Mouse (Mus musculus) common myeloid progenitor, adult 5-6 weeks (primary cell): ENCODE data around the gene Srsy. TPM values are rescaled to one million over a fixed set of nuclear protein-coding genes. Genes with fewer than 3 reads are reported as not detected.
"Not testable (repeated sequence)": the region's sequence is repeated elsewhere in the genome, so short reads cannot be mapped to it uniquely, and the experiment has no call there.

Experiments used
- ATAC-seq: replicated peaks from 2 replicates; pipeline ENCODE4 v1.8.0; 2016; ENCODE audit warnings: low read depth, mild to moderate bottlenecking, moderate TSS enrichment, inconsistent platforms; ENCODE audit not compliant: poor library complexity, severe bottlenecking
- total RNA-seq: library from RNA; stranded (forward); fragments of 200-1000, 187-1606 nt; gene quantifications from 2 replicates; pipeline ENCODE4 v1.2.3, GENCODE M21; 2017

Gene Srsy
- not detected in 2 replicates for total RNA-seq

GRCm38 (mm10) chrY:17937230-17937629 is at the start of gene Srsy:
Gene Srsy, minus strand, starts transcription at chrY:17937330.
- ATAC-seq: not testable (repeated sequence)

Other genes with a start within 250 kb of the Srsy start
- not detected in 2 replicates for gene Gm21904, start 91.1 kb downstream of the Srsy start, total RNA-seq
- not detected in 2 replicates for gene Gm20772, start 62.6 kb downstream of the Srsy start, total RNA-seq
- gene Gm20831, start 62.6 kb downstream of the Srsy start, total RNA-seq: not detected in 2 replicates
- gene Gm21764, start 124.5 kb upstream of the Srsy start, total RNA-seq: not detected in 2 replicates
- gene Ssty1, start 151.8 kb upstream of the Srsy start, total RNA-seq: not detected in 2 replicates